Mouse (Mus musculus) liver, embryonic 11.5 days (tissue): ENCODE results near the gene Slc24a2. TPM values are rescaled to one million over a fixed set of nuclear protein-coding genes. Genes with fewer than 3 reads are reported as not detected.

Source experiments
- ATAC-seq: fragments of 200-750 bp; cut with Nextera tagmentation; replicated peaks from 2 replicates; pipeline ENCODE4 v1.8.0; 2017; ENCODE audit warnings: moderate number of reproducible peaks, mild to moderate bottlenecking, moderate TSS enrichment, moderate library complexity; ENCODE audit not compliant: low FRiP score
- DNase-seq: peaks from one replicate; pipeline ENCODE4 v3.0.0-alpha.2; 2017; ENCODE audit warnings: low spot score
- H3K27ac ChIP-seq: fragments of 300-500 bp; sonication (generic); 2 replicates; pipeline ENCODE4 v1.5.1; 2014; ENCODE audit warnings: mild to moderate bottlenecking, low read depth, low read length, control low read depth
- H3K27me3 ChIP-seq: fragments of 300-500 bp; sonication (generic); replicated peaks from 2 replicates; pipeline ENCODE4 v1.6.1; 2014; ENCODE audit warnings: low read length, mixed read lengths; ENCODE audit not compliant: control insufficient read depth, insufficient read depth
- H3K36me3 ChIP-seq: fragments of 300-500 bp; sonication (generic); 2 replicates; pipeline ENCODE4 v1.6.1; 2014; ENCODE audit warnings: mild to moderate bottlenecking, low read length, moderate library complexity, mixed read lengths; ENCODE audit not compliant: control insufficient read depth, insufficient read depth
- H3K4me1 ChIP-seq: fragments of 300-500 bp; sonication (generic); replicated peaks from 2 replicates; pipeline ENCODE4 v1.6.1; 2014; ENCODE audit warnings: low read length, mixed read lengths; ENCODE audit not compliant: control insufficient read depth, insufficient read depth
- H3K4me2 ChIP-seq: fragments of 300-500 bp; sonication (generic); 2 replicates; pipeline ENCODE4 v1.6.1; 2014; ENCODE audit warnings: mild to moderate bottlenecking, control low read depth, moderate library complexity
- H3K4me3 ChIP-seq: fragments of 300-500 bp; sonication (generic); 2 replicates; pipeline ENCODE4 v1.5.1; 2014; ENCODE audit warnings: low read depth, low read length, control low read depth
- H3K9ac ChIP-seq: fragments of 300-500 bp; sonication (generic); 2 replicates; pipeline ENCODE4 v1.6.1; 2014; ENCODE audit warnings: low read depth, low read length, control low read depth
- H3K9me3 ChIP-seq: fragments of 300-500 bp; sonication (generic); 2 replicates; pipeline ENCODE4 v1.6.1; 2016; ENCODE audit warnings: low read length, inconsistent platforms, mixed read lengths; ENCODE audit not compliant: control insufficient read depth
- WGBS: fragments of 180-500 bp; shearing (Covaris S2); extraction: QIAGEN DNeasy Blood & Tissue Kit; methylation state at CpG from one replicate; pipeline ENCODE4 v1.1.7; 2014; 5-methylcytosine and 5-hydroxymethylcytosine counted together
- polyA plus RNA-seq: library from polyadenylated mRNA; unstranded; fragments of >200 nt; fragmentation: Nextera tagmentation; extraction: Ambion mirVana; gene quantifications from 2 replicates; pipeline ENCODE4 v1.2.1, GENCODE M21; 2014

The Slc24a2 gene
- polyA plus RNA-seq, 1 experiment from 2014 or later = 0.34 TPM

GRCm38 (mm10) chr4:86936706-86937105, 293.6 kb downstream of the Slc24a2 start:
- no peak overlapping the region for H3K27ac ChIP-seq
- DNase-seq = no peak
- no peaks in the 10 kb centered on the region for H3K36me3 ChIP-seq
- no peak overlapping the region for H3K9ac ChIP-seq
- WGBS = 50% methylated on average over 3 of the region's 3 CpGs
- H3K9me3 ChIP-seq = no peaks in the 10 kb centered on the region
- no peaks in the 10 kb centered on the region for H3K27me3 ChIP-seq
- no peak overlapping the region for H3K4me3 ChIP-seq
- H3K4me1 ChIP-seq = no peaks in the 10 kb centered on the region
- no peak for ATAC-seq
- no peak overlapping the region for H3K4me2 ChIP-seq

GRCm38 (mm10) chr4:86936217-86936616, 294.1 kb downstream of the Slc24a2 start:
- Histone ChIP-seq H3K4me2 (no peak overlapping the region), H3K27me3 (no peaks in the 10 kb centered on the region), H3K36me3 (no peaks in the 10 kb centered on the region), H3K9me3 (no peaks in the 10 kb centered on the region), H3K4me3 (no peak overlapping the region), H3K9ac (no peak overlapping the region), H3K27ac (no peak overlapping the region), H3K4me1 (no peaks in the 10 kb centered on the region)
- DNase-seq = no peak
- no peak for ATAC-seq
- WGBS = 88% methylated on average over 9 of the region's 9 CpGs
